Mouse (Mus musculus) erythroblast, embryonic 14.5 days (primary cell): ENCODE measurements around the gene Pik3r5.

Source experiments
- GATA1 ChIP-seq: IDR thresholded peaks from 2 replicates; pipeline ENCODE4 v1.6.1; 2012; ENCODE audit warnings: low read length, inconsistent platforms, mixed read lengths
- TAL1 ChIP-seq: IDR thresholded peaks from 3 replicates; pipeline ENCODE4 v1.6.1; 2012; ENCODE audit warnings: low read length, inconsistent platforms, mixed read lengths

GRCm38 (mm10) chr11:68451282-68451735, 19.4 kb downstream of the Pik3r5 start:
- TF ChIP-seq GATA1, result no peak
- no peak for TF ChIP-seq TAL1
